Mouse (Mus musculus) Patski (cell line): ENCODE measurements around the gene Angpt4. TPM values are rescaled to one million over a fixed set of nuclear protein-coding genes. Genes with fewer than 3 reads are reported as not detected.

Source experiments
- ATAC-seq: fragments of 100-300 bp; one replicate; pipeline ENCODE4 v1.8.0; 2021
- CTCF ChIA-PET: fragments of 350-600 bp; sonication (Branson Sonifier 250); formaldehyde crosslinking; loops from one replicate; lab custom pipeline; 2022; ENCODE audit warnings: inconsistent platforms; lab: Charles Lee
- POLR2A ChIA-PET: fragments of 350-600 bp; sonication (Branson Sonifier 250); formaldehyde crosslinking; loops from one replicate; lab custom pipeline; 2022; ENCODE audit warnings: antibody characterized with exemption, inconsistent platforms; lab: Charles Lee
- DNase-seq: peaks from one replicate; pipeline ENCODE4 v3.0.0-alpha.2; 2011; ENCODE audit warnings: low read depth, low spot score
- H3K27me3 ChIP-seq: fragments of 371-371 bp; one replicate; pipeline ENCODE4 v1.5.1; 2021
- CTCF ChIP-seq: fragments of 100-300 bp; IDR thresholded peaks from one replicate; pipeline ENCODE4 v1.5.1; 2021
- in situ Hi-C: fragments of 300-500 bp; cut with MboI; formaldehyde crosslinking; loops from 3 replicates; pipeline ENCODE4 v1.11.1; 2018; ENCODE audit warnings: low pct_unique_long_range_greater_than_20kb, mixed read lengths
- polyA plus RNA-seq: library from polyadenylated mRNA; unstranded; gene quantifications from one replicate; pipeline ENCODE4 v1.2.3, GENCODE M21; 2021

Angpt4 gene
- polyA plus RNA-seq, 1 experiment from 2014 or later, result 44.3 TPM

DNA sequence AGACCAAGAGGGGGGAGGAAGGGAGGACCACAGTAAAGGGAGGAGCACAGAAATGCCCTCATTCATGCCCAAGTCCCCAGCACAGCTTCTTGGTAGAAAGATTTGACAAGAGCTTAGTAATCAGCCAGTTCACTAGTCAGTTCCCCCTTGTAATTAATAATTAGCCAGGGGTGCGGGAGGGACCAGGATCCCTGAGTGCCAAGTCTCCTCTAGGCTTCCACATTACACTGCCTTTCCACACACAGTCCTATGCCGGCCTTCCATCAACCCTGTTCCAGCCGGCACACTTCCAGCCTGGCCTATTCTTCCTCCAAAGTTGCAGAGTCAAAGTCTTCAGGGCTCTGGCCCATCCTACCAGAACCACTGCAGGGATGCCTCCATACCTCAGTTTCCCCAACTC, 65.1 kb downstream of the Angpt4 start:
- in situ Hi-C loops, result loop anchor here (5.0 kb wide), 1 partner anchor 59 kb away; no protein-coding TSS in a partner anchor
- DNase-seq (no peak), ATAC-seq (no peak)
- no peaks in the 10 kb centered on the region for H3K27me3 ChIP-seq
- TF ChIP-seq CTCF, result no peak
- CTCF ChIA-PET, result no interaction called here
- POLR2A ChIA-PET, result interaction anchor here (1.1 to 1.4 kb wide), 2 partner anchors 10 to 12 kb away, joined by 3 read pairs; no protein-coding TSS in a partner anchor

DNA sequence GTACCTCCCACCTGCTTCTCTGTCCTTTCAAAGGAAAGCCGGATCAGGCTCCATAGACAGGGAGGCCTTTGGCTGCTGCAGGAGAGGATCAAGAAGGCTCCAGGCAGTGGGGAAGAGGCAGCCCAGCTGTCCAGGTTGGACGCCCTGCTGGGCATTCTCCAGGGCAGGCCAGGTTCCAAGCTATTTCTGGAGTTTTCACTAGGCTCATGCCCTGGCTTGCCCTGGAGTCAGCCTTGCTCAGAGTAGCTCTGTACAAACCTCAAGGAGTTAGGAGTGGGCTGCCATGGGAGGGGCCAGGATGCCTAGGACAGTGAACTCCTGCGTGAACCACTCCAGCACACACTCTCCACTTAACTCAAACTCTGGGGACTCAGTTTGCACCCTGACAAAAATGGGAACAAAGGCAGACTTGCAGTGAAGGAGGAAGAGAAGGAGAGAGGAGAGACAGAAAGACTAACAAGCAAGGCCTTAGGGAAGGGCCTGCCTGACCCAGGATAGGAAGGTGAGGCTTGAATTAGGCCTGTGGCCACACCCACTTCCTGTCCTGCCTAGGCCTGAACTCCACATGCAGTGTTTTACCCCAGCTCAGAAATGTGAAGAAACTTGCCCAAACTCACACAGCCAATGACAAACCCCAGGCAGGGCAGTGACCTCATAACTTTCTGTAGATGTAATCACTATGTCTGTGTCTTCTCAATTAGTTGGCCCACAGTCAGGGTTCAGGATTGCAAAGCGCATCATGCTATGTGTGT, 66.9 kb downstream of the Angpt4 start:
- in situ Hi-C loops, result loop anchor here (5.0 kb wide), 1 partner anchor 61 kb away; no protein-coding TSS in a partner anchor
- H3K27me3 ChIP-seq, result no peaks in the 10 kb centered on the region
- no peak for TF ChIP-seq CTCF
- CTCF ChIA-PET, result interaction anchor here (1.0 to 1.1 kb wide), 2 partner anchors 16 to 17 kb away, joined by 3 read pairs; no protein-coding TSS in a partner anchor
- ATAC-seq, result no peak
- POLR2A ChIA-PET, result no interaction called here
- DNase-seq, result no peak

DNA sequence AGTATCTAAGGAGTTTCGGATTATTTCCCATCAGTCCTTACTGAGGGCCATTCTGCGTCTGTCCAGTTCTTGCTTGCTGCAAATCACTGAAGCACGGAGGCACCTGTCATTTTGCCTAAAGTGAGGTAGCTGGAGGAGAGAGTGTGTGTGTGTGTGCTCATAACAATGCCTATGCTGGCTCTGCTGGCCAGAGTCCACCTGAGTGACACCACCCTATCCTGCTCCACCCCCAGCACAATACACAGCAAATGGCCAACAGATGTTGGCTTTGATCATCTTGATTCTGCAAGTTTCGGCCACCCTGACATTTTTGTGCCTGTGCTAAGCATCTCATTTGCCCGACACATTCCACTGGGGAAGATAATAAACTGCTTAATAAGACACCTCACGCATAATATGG, 67.5 kb downstream of the Angpt4 start:
- ChIA-PET POLR2A (no interaction called here), CTCF (interaction anchor here (1.0 to 1.1 kb wide), 2 partner anchors 17 to 18 kb away, joined by 3 read pairs; no protein-coding TSS in a partner anchor)
- no peak for TF ChIP-seq CTCF
- H3K27me3 ChIP-seq, result no peaks in the 10 kb centered on the region
- no peak for DNase-seq
- in situ Hi-C loops, result loop anchor here (5.0 kb wide), 1 partner anchor 61 kb away; no protein-coding TSS in a partner anchor
- ATAC-seq, result no peak

DNA sequence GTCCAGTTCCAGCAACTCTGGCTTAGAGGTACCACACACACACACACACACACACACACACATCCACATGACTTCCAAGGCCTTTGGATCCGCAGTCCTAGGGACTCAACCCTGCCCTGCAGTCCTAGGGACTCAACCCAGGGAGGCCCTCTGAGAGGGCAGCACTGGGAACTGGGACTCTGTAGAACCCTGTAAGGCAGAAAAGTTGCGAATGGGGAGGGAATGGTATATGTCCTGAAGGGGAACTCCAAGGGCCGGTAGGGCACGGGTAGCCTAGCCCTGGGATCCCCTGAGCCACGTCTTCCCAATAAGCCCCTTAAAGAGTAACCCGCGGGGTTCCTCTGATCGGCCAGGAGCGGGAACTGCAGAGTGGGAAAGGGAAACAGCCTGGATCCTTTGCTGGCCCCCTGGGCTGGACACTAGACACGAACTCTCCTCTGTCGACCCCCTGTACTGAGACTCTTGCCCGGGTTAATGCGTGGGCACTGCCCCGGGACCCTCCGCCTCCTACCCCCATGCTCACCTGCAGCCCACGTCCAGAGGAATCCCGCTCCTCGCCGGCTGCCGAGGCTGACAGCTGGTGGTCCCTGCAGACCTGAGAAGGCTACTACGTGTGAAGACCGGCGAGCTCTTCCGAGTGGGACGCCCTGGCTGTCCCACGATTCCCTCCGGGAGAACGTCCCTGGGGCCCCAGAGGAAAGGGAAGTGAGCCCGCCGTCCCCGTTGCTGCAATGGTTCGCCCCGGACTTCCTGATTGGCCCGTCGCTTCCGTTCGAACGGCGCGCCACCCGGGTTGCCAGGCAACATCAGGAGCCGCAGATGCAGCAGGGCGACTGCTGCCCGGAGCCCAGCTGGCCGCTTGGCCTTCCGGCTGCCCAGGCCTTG, 68.7 kb downstream of the Angpt4 start, which contains the start of gene Fam110a:
Fam110a (minus strand) TSS at position 750 of the 885 bp plus-strand sequence.
- in situ Hi-C loops, result loop anchor here (5.0 kb wide), 1 partner anchor 62 kb away; no protein-coding TSS in a partner anchor
- H3K27me3 ChIP-seq, result no peaks in the 10 kb centered on the region
- DNase-seq, result no peak
- peak; percentile 89 for ATAC-seq
- no peak for TF ChIP-seq CTCF
- POLR2A ChIA-PET, result interaction anchor here (0.7 to 1.4 kb wide), 3 partner anchors 14 to 65 kb away, joined by 3 read pairs; no protein-coding TSS in a partner anchor
- CTCF ChIA-PET, result no interaction called here

DNA sequence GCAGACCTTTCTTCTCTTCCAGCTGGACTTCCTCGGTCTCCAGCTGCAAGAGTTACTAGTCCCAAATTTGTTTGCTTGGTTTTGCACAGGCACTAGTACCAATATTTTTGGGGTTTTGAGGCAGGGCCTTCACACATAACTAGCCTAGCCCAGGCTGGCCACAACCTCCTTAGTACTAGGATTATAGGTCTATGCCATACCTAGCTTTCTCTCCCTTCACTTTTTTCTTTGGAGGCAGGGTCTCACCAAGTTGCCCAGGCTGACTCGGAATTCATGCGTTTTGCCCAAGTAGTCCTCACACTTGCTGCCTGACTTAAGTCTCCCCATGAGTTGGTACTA, 69.3 kb downstream of the Angpt4 start:
- no peak for DNase-seq
- POLR2A ChIA-PET, result interaction anchor here (0.6 to 1.4 kb wide), 4 partner anchors 13 to 80 kb away, joined by 3 to 4 read pairs (median 3); no protein-coding TSS in a partner anchor
- H3K27me3 ChIP-seq, result no peaks in the 10 kb centered on the region
- TF ChIP-seq CTCF, result no peak
- in situ Hi-C loops, result no loop called here
- CTCF ChIA-PET, result no interaction called here
- ATAC-seq, result no peak

DNA sequence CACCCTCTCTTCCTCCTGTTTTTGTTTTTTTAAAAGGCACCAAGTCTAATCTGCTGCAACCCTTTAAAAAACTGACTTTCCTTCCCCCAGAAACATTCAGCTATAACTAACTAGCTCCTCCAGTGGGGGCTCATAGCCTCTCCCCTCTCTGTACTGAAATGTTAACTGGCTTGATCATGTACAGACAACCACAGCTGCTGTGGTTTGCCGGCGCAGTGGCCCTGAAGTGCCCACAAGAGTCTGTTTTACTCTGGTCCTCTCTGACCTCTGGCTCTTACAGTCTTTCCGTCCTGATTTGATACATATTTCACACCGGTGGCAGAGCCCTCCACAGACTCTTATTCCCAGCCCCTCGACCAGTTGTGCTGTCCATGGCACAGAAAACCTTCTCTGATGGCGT, 70.3 kb downstream of the Angpt4 start:
- ATAC-seq (no peak), DNase-seq (no peak)
- POLR2A ChIA-PET, result interaction anchor here (1.4 kb wide), 1 partner anchor 18 kb away, joined by 3 read pairs; no protein-coding TSS in a partner anchor
- CTCF ChIA-PET, result interaction anchor here (0.9 to 2.8 kb wide), 3 partner anchors 12 to 107 kb away, joined by 3 to 9 read pairs (median 3); no protein-coding TSS in a partner anchor
- in situ Hi-C loops, result no loop called here
- H3K27me3 ChIP-seq, result no peaks in the 10 kb centered on the region
- no peak for TF ChIP-seq CTCF

DNA sequence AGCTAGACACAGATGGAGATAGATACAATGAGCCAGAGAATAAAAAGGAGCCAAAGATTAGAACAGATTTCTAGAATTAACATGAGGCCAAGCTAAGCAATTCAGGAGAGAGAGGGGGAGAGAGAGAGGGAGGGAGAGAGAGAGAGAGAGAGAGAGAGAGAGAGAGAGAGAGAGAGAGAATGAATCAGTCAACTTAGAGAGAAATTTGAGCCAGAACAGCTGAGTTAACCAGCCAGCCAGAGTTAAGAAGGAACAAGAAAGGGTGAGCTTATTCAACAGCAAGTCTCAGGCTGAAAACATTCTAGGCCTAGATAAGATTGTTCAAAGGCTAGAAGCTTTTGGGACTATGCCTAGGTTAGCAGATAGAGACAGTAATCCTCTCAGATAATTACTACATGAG, 71.5 kb downstream of the Angpt4 start:
- H3K27me3 ChIP-seq, result no peaks in the 10 kb centered on the region
- in situ Hi-C loops, result no loop called here
- POLR2A ChIA-PET, result interaction anchor here (0.6 kb wide), 1 partner anchor 165 kb away, joined by 4 read pairs; no protein-coding TSS in a partner anchor
- no peak for TF ChIP-seq CTCF
- DNase-seq (no peak), ATAC-seq (no peak)
- CTCF ChIA-PET, result interaction anchor here (1.0 to 2.8 kb wide), 4 partner anchors 10 to 65 kb away, joined by 3 to 9 read pairs (median 3); no protein-coding TSS in a partner anchor

DNA sequence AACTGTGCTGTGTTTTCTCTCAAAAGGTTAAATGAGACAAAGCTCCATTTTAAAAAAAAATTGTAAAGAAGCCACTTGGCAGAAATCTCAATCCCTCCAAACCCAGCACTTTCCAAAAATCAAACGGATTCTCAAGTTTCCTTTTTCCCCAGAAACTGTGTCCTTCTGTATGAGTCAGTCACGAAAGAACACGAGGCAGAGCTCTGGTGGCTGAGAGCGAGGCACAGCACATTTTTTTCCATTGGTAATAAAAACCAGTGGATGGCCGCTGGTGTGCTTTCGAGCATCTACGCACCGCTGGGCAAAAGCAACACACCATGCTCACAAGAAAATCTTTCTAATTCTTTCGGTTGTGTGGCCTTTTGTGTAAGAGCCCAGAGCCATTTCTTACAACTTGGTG, 73.0 kb downstream of the Angpt4 start:
- in situ Hi-C loops, result no loop called here
- H3K27me3 ChIP-seq, result no peaks in the 10 kb centered on the region
- no peak for TF ChIP-seq CTCF
- ATAC-seq, result peak; percentile 37
- CTCF ChIA-PET, result interaction anchor here (1.2 to 1.8 kb wide), 3 partner anchors 10 to 108 kb away, joined by 3 to 4 read pairs (median 4); no protein-coding TSS in a partner anchor
- no peak for DNase-seq
- POLR2A ChIA-PET, result no interaction called here

DNA sequence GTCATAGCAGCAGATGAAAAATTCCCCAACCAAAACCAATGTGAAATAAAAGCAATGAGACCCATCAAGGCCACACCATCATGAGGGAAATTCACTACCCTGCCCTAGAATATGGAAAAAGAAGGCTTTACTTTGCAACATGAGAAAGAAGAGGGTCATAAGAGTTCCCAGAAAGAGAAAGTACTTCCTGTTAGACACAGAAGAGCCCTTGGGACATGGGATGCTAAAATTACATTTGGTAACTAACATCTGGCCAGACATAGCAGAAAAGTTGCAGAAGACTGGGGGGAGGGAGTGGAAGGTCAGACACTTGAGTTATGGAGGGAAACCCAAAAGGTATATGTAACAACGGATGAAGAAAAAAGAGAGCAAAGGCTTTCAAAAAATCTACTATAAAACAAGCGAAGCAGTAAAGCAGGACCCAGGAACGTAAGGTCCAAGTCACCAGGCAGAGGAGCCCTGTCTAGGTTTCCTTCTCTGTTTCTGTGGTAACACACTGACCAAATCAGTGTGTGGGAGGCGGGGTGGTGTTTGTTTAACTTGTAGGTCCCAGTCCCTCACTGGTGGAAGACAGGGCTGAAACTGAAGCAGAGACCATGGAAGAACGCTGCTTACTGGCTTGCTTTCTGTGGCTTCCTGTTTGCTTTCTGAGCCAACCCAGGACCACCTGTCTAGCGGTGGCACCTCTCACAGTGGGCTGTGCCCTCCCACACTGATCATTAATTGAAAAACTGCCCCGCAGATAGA, 74.6 kb downstream of the Angpt4 start:
- ChIA-PET POLR2A (no interaction called here), CTCF (interaction anchor here (1.8 kb wide), 1 partner anchor 9 kb away, joined by 4 read pairs; no protein-coding TSS in a partner anchor)
- TF ChIP-seq CTCF, result no peak

More for the DNA sequence above, 74.6 kb downstream of the Angpt4 start:
- ATAC-seq (no peak), DNase-seq (no peak)
- H3K27me3 ChIP-seq, result no peaks in the 10 kb centered on the region
- in situ Hi-C loops, result no loop called here
